Mouse (Mus musculus) cerebellum, postnatal 25 days (tissue): ENCODE measurements at regions not wholly inside any gene's neighbourhood (a gene's known extent, or its start where the extent isn't known, plus 50 kb on each side); places are given as distances from the start of the nearest gene placed in this dataset.

ENCODE experiments used
- DNase-seq, 2 experiments: peaks; one replicate each; pipeline ENCODE4 v3.0.0; 2021; ENCODE audit warnings: mixed read lengths in 2 of 2

DNA sequence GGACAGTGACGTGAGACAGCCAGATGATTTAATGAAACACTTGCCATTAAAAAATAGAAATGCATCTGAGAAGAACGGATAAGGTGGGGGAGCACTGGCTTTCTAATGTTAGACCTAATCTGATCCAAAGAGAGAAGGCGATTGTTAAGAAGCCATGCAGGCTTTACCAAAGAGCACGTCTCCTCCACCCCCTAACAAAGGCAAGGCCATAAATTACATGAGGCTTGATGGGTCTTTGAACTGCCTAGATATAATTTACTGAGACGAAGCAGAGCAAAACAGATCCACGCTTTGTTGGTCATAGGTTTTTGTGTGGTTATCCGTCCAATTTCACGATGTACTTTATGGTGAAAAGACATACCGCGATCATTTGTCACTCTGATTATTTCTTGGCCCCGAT is 84.4 kb downstream of the Tspan8 start:
- DNase-seq: no peak

DNA sequence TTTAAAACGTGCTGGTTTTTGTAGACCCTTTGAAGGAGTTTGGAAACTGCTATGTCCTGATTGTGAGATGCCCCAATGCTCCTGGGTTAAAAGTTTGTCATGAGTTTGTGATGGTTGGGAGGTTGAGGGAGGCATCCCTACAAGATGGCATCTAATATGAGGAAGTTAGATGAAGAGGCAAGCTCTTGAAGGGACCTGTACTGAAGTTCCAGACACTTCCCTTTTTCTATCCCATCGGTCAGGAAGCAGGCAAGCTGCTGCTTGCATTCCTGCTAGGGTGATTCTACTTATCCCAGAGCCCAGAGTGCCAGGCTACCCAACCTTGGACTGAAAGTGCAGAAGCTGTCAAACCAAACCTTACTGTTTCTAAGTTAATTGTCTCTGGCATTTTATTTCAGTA is 86.4 kb downstream of the Tspan8 start:
- no peak for DNase-seq

DNA sequence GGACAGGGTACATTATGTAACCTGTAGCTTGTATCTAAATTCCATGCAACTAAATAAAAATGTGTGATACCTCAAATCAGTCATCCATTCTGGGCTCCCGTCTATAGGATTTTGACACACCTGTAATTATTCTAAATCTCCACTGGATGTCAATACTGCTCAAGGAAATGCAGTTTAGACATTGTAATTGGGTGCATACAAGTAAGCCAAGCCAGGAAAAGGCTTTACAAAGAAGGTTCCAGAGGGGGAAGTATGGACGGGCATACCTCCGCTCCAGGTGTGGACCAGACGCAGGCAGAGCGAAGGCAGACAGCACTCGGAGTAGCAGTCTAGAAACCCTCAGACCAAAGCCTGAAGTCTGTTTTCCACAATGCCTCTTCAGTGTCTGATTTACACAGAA is 97.0 kb upstream of the Ptprr start:
- DNase-seq: peak; percentile 6 to 13
